Mouse (Mus musculus): ENCODE results near the gene Olfr1329.

DNA sequence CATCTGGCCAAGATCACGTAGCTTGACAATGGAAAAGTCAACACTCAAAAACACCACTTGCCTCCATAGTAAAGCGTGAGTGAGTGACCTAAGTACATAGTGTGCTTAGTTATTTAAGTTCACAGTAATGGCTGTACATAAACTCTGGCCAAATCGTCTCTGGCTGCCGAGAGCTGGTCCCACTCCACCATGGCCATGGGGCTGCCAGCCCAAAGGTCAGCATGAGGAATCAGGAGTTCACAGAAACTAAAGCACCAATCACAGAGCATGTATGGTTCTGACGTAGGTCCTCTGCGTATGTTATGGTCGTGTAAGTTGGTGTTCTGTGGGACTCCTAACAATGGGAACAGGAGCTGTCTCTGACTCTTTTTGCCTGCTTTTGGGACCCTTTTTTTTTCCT is 41.5 kb upstream of the Olfr1329 start:
- TF ChIP-seq POLR2A (IDR thresholded peaks at IDR 0.05; ENCODE audit: low read depth, low read length) (no peak), CTCF (IDR thresholded peaks at IDR 0.05; ENCODE audit: extremely low read depth, insufficient read depth, insufficient read length, insufficient replicate concordance) (no peak)
